Mouse (Mus musculus): Measurements from ENCODE around the gene Pate2. TPM values are rescaled to one million over a fixed set of nuclear protein-coding genes. Genes with fewer than 3 reads are reported as not detected.

The Pate2 gene
- polyA plus RNA-seq, 1 experiment from 2014 or later = 0.72 TPM

- Histone ChIP-seq H3K27ac (ENCODE audit: low read length) (no peak overlapping the region), H3K27me3 (ENCODE audit: control insufficient read depth, insufficient read depth, low read depth, low read length) (no peaks in the 10 kb centered on the region), H3K4me2 (ENCODE audit: low read depth, low read length) (no peak overlapping the region), H3K36me3 (ENCODE audit: control insufficient read depth, insufficient read depth, low read length) (no peaks in the 10 kb centered on the region), H3K4me3 (ENCODE audit: low read length) (no peak overlapping the region), H3K4me1 (replicated peaks; ENCODE audit: control insufficient read depth, insufficient read depth, low read length) (no peaks in the 10 kb centered on the region), H3K9ac (ENCODE audit: low read length) (no peak overlapping the region), H3K9me3 (ENCODE audit: control insufficient read depth, low read length) (no peaks in the 10 kb centered on the region)
- ATAC-seq (ENCODE audit: low read depth) = no peak
- 68% methylated on average over 12 of the region's 12 CpGs for WGBS
Observed at GRCm38 (mm10) chr9:35545704-35546103, 24.4 kb upstream of the Pate2 start.

- Histone ChIP-seq H3K4me2 (ENCODE audit: low read depth, low read length) (no peak overlapping the region), H3K9me3 (ENCODE audit: control insufficient read depth, low read length) (no peaks in the 10 kb centered on the region), H3K27me3 (ENCODE audit: control insufficient read depth, insufficient read depth, low read depth, low read length) (no peaks in the 10 kb centered on the region), H3K36me3 (ENCODE audit: control insufficient read depth, insufficient read depth, low read length) (no peaks in the 10 kb centered on the region), H3K4me3 (ENCODE audit: low read length) (no peak overlapping the region), H3K27ac (ENCODE audit: low read length) (no peak overlapping the region), H3K9ac (ENCODE audit: low read length) (no peak overlapping the region), H3K4me1 (replicated peaks; ENCODE audit: control insufficient read depth, insufficient read depth, low read length) (no peaks in the 10 kb centered on the region)
- WGBS = 64% methylated on average over 9 of the region's 9 CpGs
- ATAC-seq (ENCODE audit: low read depth) = no peak
Observed at GRCm38 (mm10) chr9:35546745-35547144, 23.3 kb upstream of the Pate2 start.

GRCm38 (mm10) chr9:35548455-35548854, 21.6 kb upstream of the Pate2 start:
- Histone ChIP-seq H3K9me3 (ENCODE audit: control insufficient read depth, low read length) (no peaks in the 10 kb centered on the region), H3K4me2 (ENCODE audit: low read depth, low read length) (no peak overlapping the region), H3K9ac (ENCODE audit: low read length) (no peak overlapping the region), H3K4me3 (ENCODE audit: low read length) (no peak overlapping the region), H3K36me3 (ENCODE audit: control insufficient read depth, insufficient read depth, low read length) (no peaks in the 10 kb centered on the region), H3K4me1 (replicated peaks; ENCODE audit: control insufficient read depth, insufficient read depth, low read length) (no peaks in the 10 kb centered on the region), H3K27me3 (ENCODE audit: control insufficient read depth, insufficient read depth, low read depth, low read length) (no peaks in the 10 kb centered on the region), H3K27ac (ENCODE audit: low read length) (no peak overlapping the region)
- 71% methylated on average over 9 of the region's 9 CpGs for WGBS
- ATAC-seq (ENCODE audit: low read depth) = no peak

GRCm38 (mm10) chr9:35556494-35557102, 13.5 kb upstream of the Pate2 start:
- Histone ChIP-seq H3K4me3 (ENCODE audit: low read length) (no peak overlapping the region), H3K27me3 (ENCODE audit: control insufficient read depth, insufficient read depth, low read depth, low read length) (peaks cover 2% of the 10 kb centered on the region; the same call in 1 of the 2 replicates), H3K4me2 (ENCODE audit: low read depth, low read length) (no peak overlapping the region), H3K27ac (ENCODE audit: low read length) (no peak overlapping the region), H3K4me1 (replicated peaks; ENCODE audit: control insufficient read depth, insufficient read depth, low read length) (peaks cover 16% of the 10 kb centered on the region), H3K36me3 (ENCODE audit: control insufficient read depth, insufficient read depth, low read length) (peaks cover 5% of the 10 kb centered on the region), H3K9me3 (ENCODE audit: control insufficient read depth, low read length) (no peaks in the 10 kb centered on the region), H3K9ac (ENCODE audit: low read length) (no peak overlapping the region)
- 50% methylated on average over 12 of the region's 12 CpGs for WGBS
- peak; percentile 27; the same call in 1 of the 2 replicates for ATAC-seq (ENCODE audit: low read depth)

- under 1% methylated on average over 57 of the region's 59 CpGs for WGBS
- H3K36me3 ChIP-seq (ENCODE audit: control insufficient read depth, insufficient read depth, low read length) = peaks cover 9% of the 10 kb centered on the region
- peak within 1 kb of the TSS; percentile 74 for H3K9ac ChIP-seq (ENCODE audit: low read length)
- H3K27ac ChIP-seq (ENCODE audit: low read length) = peak within 1 kb of the TSS; percentile 64
- no peaks in the 10 kb centered on the region for H3K9me3 ChIP-seq (ENCODE audit: control insufficient read depth, low read length)
- H3K27me3 ChIP-seq (ENCODE audit: control insufficient read depth, insufficient read depth, low read depth, low read length) = peaks cover 2% of the 10 kb centered on the region; the same call in 1 of the 2 replicates
- ATAC-seq (ENCODE audit: low read depth) = peak; percentile 64
- peaks cover 16% of the 10 kb centered on the region for H3K4me1 ChIP-seq (replicated peaks; ENCODE audit: control insufficient read depth, insufficient read depth, low read length)
- H3K4me2 ChIP-seq (ENCODE audit: low read depth, low read length) = peak within 1 kb of the TSS; percentile 100
- H3K4me3 ChIP-seq (ENCODE audit: low read length) = peak within 1 kb of the TSS; percentile 64
Observed at GRCm38 (mm10) chr9:35558257-35559008, 11.7 kb upstream of the Pate2 start, which contains the start of the genes Ddx25 and Pus3. TSS of gene Ddx25 (minus strand) at chr9:35558528. TSS of gene Pus3 (plus strand) at chr9:35558595.

GRCm38 (mm10) chr9:35559009-35559890, 10.8 kb upstream of the Pate2 start:
- Histone ChIP-seq H3K36me3 (ENCODE audit: control insufficient read depth, insufficient read depth, low read length) (peaks cover 9% of the 10 kb centered on the region), H3K27ac (ENCODE audit: low read length) (peak overlapping the region; percentile 64), H3K4me2 (ENCODE audit: low read depth, low read length) (peak overlapping the region; percentile 100), H3K4me1 (replicated peaks; ENCODE audit: control insufficient read depth, insufficient read depth, low read length) (peaks cover 16% of the 10 kb centered on the region), H3K4me3 (ENCODE audit: low read length) (peak overlapping the region; percentile 64), H3K9me3 (ENCODE audit: control insufficient read depth, low read length) (no peaks in the 10 kb centered on the region), H3K9ac (ENCODE audit: low read length) (peak overlapping the region; percentile 74), H3K27me3 (ENCODE audit: control insufficient read depth, insufficient read depth, low read depth, low read length) (peaks cover 2% of the 10 kb centered on the region; the same call in 1 of the 2 replicates)
- WGBS = under 1% methylated on average over 31 of the region's 31 CpGs
- peak; percentile 93 for ATAC-seq (ENCODE audit: low read depth)

- H3K4me1 ChIP-seq (replicated peaks; ENCODE audit: control insufficient read depth, insufficient read depth, low read length) = peaks cover 16% of the 10 kb centered on the region
- H3K27ac ChIP-seq (ENCODE audit: low read length) = no peak overlapping the region
- H3K36me3 ChIP-seq (ENCODE audit: control insufficient read depth, insufficient read depth, low read length) = peaks cover 15% of the 10 kb centered on the region
- H3K4me2 ChIP-seq (ENCODE audit: low read depth, low read length) = no peak overlapping the region
- ATAC-seq (ENCODE audit: low read depth) = no peak
- 92% methylated on average over 11 of the region's 11 CpGs for WGBS
- H3K9me3 ChIP-seq (ENCODE audit: control insufficient read depth, low read length) = no peaks in the 10 kb centered on the region
- H3K4me3 ChIP-seq (ENCODE audit: low read length) = no peak overlapping the region
- no peak overlapping the region for H3K9ac ChIP-seq (ENCODE audit: low read length)
- peaks cover under 1% of the 10 kb centered on the region; the same call in 1 of the 2 replicates for H3K27me3 ChIP-seq (ENCODE audit: control insufficient read depth, insufficient read depth, low read depth, low read length)
Observed at GRCm38 (mm10) chr9:35561076-35561475, 9.0 kb upstream of the Pate2 start.

GRCm38 (mm10) chr9:35561583-35561982, 8.5 kb upstream of the Pate2 start:
- WGBS = 86% methylated on average over 6 of the region's 6 CpGs
- no peak overlapping the region for H3K4me2 ChIP-seq (ENCODE audit: low read depth, low read length)
- no peaks in the 10 kb centered on the region for H3K9me3 ChIP-seq (ENCODE audit: control insufficient read depth, low read length)
- no peak overlapping the region for H3K27ac ChIP-seq (ENCODE audit: low read length)
- no peak overlapping the region for H3K9ac ChIP-seq (ENCODE audit: low read length)
- ATAC-seq (ENCODE audit: low read depth) = no peak
- H3K4me3 ChIP-seq (ENCODE audit: low read length) = no peak overlapping the region
- no peaks in the 10 kb centered on the region; the same call in 1 of the 2 replicates for H3K27me3 ChIP-seq (ENCODE audit: control insufficient read depth, insufficient read depth, low read depth, low read length)
- peaks cover 19% of the 10 kb centered on the region for H3K36me3 ChIP-seq (ENCODE audit: control insufficient read depth, insufficient read depth, low read length)
- peaks cover 16% of the 10 kb centered on the region for H3K4me1 ChIP-seq (replicated peaks; ENCODE audit: control insufficient read depth, insufficient read depth, low read length)
